Mouse (Mus musculus) CD4-positive, CD25-positive, alpha-beta regulatory T cell, adult 2 months (primary cell): Measurements from ENCODE around the gene Fam104a.

Experiments
- DNase-seq: peaks from one replicate; pipeline ENCODE4 v3.0.0-alpha.2; 2012; ENCODE audit warnings: low read depth, low spot score

The Fam104a gene

GRCm38 (mm10) chr11:113683957-113684706, at the start of gene Fam104a, which contains the start of gene D11Wsu47e:
TSS of gene Fam104a (minus strand) at chr11:113684155.
TSS of gene D11Wsu47e (plus strand) at chr11:113684412.
- DNase-seq = peak; percentile 95

GRCm38 (mm10) chr11:113731945-113732612, 48.1 kb upstream of the Fam104a start:
- no peak for DNase-seq

GRCm38 (mm10) chr11:113730879-113731278, 46.9 kb upstream of the Fam104a start:
- DNase-seq = no peak

GRCm38 (mm10) chr11:113729917-113730316, 46.0 kb upstream of the Fam104a start:
- no peak for DNase-seq

- no peak for DNase-seq
Observed at GRCm38 (mm10) chr11:113729239-113729638, 45.3 kb upstream of the Fam104a start.

GRCm38 (mm10) chr11:113727992-113728391, 44.0 kb upstream of the Fam104a start:
- DNase-seq = no peak

GRCm38 (mm10) chr11:113726994-113727888, 43.3 kb upstream of the Fam104a start:
- no peak for DNase-seq

- DNase-seq = no peak
Observed at GRCm38 (mm10) chr11:113725235-113726048, 41.5 kb upstream of the Fam104a start.

- DNase-seq = no peak
Observed at GRCm38 (mm10) chr11:113722405-113723090, 38.6 kb upstream of the Fam104a start.

- no peak for DNase-seq
Observed at GRCm38 (mm10) chr11:113717767-113718424, 33.9 kb upstream of the Fam104a start.

GRCm38 (mm10) chr11:113716132-113716531, 32.2 kb upstream of the Fam104a start:
- no peak for DNase-seq

- peak; percentile 47 for DNase-seq
Observed at GRCm38 (mm10) chr11:113715078-113715674, 31.2 kb upstream of the Fam104a start.

- no peak for DNase-seq
Observed at GRCm38 (mm10) chr11:113711061-113711460, 27.1 kb upstream of the Fam104a start.

- no peak for DNase-seq
Observed at GRCm38 (mm10) chr11:113710257-113710777, 26.4 kb upstream of the Fam104a start.

- DNase-seq = no peak
Observed at GRCm38 (mm10) chr11:113709731-113710256, 25.8 kb upstream of the Fam104a start, which contains the start of gene Cpsf4l. TSS of gene Cpsf4l (minus strand) at chr11:113710017.

- no peak for DNase-seq
Observed at GRCm38 (mm10) chr11:113709272-113709671, 25.3 kb upstream of the Fam104a start.

- no peak for DNase-seq
Observed at GRCm38 (mm10) chr11:113708629-113709213, 24.8 kb upstream of the Fam104a start.

- no peak for DNase-seq
Observed at GRCm38 (mm10) chr11:113705966-113706652, 22.2 kb upstream of the Fam104a start.
